Mouse (Mus musculus): ENCODE measurements around the gene Ccdc18.

- TF ChIP-seq CTCF (IDR thresholded peaks at IDR 0.05; ENCODE audit: low read depth, low read length) (no peak), GATA1 (IDR thresholded peaks at IDR 0.05; ENCODE audit: borderline replicate concordance, low read length) (no peak)
Observed at GRCm38 (mm10) chr5:108226159-108226558, 93.5 kb downstream of the Ccdc18 start.

Data from G1E (cell line).